Mouse (Mus musculus): ENCODE measurements around the gene Fgd2. TPM values are rescaled to one million over a fixed set of nuclear protein-coding genes. Genes with fewer than 3 reads are reported as not detected.

Fgd2 gene
- polyA plus RNA-seq, 1 experiment from 2014 or later = 8.9 TPM

- DNase-seq = no peak
- peak overlapping the region; percentile 70 for H3K27ac ChIP-seq (ENCODE audit: low read depth)
- no peaks in the 10 kb centered on the region for H3K36me3 ChIP-seq (replicated peaks; ENCODE audit: insufficient read depth, low read length)
- TF ChIP-seq EP300 (IDR thresholded peaks at IDR 0.05; ENCODE audit: low read depth) (no peak), CTCF (IDR thresholded peaks at IDR 0.05; ENCODE audit: low read depth) (no peak)
- WGBS (ENCODE audit: insufficient replicate concordance) = 40% methylated on average over 6 of the region's 6 CpGs
- H3K9me3 ChIP-seq (ENCODE audit: low read length) = no peaks in the 10 kb centered on the region
- peak; percentile 17; the same call in 1 of the 2 replicates for ATAC-seq
- no peaks in the 10 kb centered on the region; the same call in 1 of the 2 replicates for H3K4me1 ChIP-seq (ENCODE audit: insufficient read depth)
- 0 out of 2 replicates have a peak overlapping the region, but pooled peaks have one; percentile 26 for H3K9ac ChIP-seq (replicated peaks)
- 0 out of 2 replicates have a peak, but pooled peaks cover 3% of the 10 kb centered on the region for H3K27me3 ChIP-seq (ENCODE audit: insufficient read depth, low read length)
- H3K4me3 ChIP-seq (ENCODE audit: low read depth, low read length) = peak overlapping the region; percentile 34
- peak overlapping the region; percentile 45 for H3K4me2 ChIP-seq (ENCODE audit: low read depth, low read length)
Observed at GRCm38 (mm10) chr17:29318731-29319250, 41.9 kb upstream of the Fgd2 start.

DNA sequence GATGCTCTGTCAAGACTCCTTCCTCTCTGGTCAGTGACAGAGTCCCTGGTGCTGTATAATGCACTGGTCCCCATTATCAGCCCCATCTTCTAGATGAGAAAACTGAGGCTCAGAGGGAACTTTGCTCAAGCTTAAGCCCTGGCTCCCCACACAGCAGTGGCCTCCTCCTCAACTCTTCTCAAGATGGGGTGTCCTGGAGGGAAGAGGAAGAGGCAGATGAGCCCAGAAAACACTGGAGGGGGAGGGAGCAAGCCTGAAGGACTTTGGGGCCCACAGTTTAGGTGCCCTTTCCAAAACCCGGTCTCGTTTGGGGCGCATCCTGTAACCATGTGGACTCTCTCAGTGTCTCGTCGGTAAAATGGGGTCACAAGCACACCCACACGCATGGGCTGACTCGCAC lies 41.2 kb upstream of the Fgd2 start:
- H3K27ac ChIP-seq (ENCODE audit: low read depth) = peak overlapping the region; percentile 70
- peak overlapping the region; percentile 45 for H3K4me2 ChIP-seq (ENCODE audit: low read depth, low read length)
- peak overlapping the region; percentile 34 for H3K4me3 ChIP-seq (ENCODE audit: low read depth, low read length)

GRCm38 (mm10) chr17:29319881-29320639 lies 40.7 kb upstream of the Fgd2 start:
- no peaks in the 10 kb centered on the region for H3K9me3 ChIP-seq (ENCODE audit: low read length)
- H3K4me1 ChIP-seq (ENCODE audit: insufficient read depth) = no peaks in the 10 kb centered on the region; the same call in 1 of the 2 replicates
- no peak for ATAC-seq
- no peak overlapping the region for H3K27ac ChIP-seq (ENCODE audit: low read depth)
- TF ChIP-seq EP300 (IDR thresholded peaks at IDR 0.05; ENCODE audit: low read depth) (no peak), CTCF (IDR thresholded peaks at IDR 0.05; ENCODE audit: low read depth) (0 out of 2 replicates have a peak, but pooled peaks have one; percentile 4)
- H3K36me3 ChIP-seq (replicated peaks; ENCODE audit: insufficient read depth, low read length) = no peaks in the 10 kb centered on the region
- H3K4me2 ChIP-seq (ENCODE audit: low read depth, low read length) = peak overlapping the region; percentile 45
- H3K4me3 ChIP-seq (ENCODE audit: low read depth, low read length) = peak overlapping the region; percentile 34
- 52% methylated on average over 8 of the region's 8 CpGs for WGBS (ENCODE audit: insufficient replicate concordance)
- no peak for DNase-seq
- H3K9ac ChIP-seq (replicated peaks) = no peak overlapping the region
- 0 out of 2 replicates have a peak, but pooled peaks cover 3% of the 10 kb centered on the region for H3K27me3 ChIP-seq (ENCODE audit: insufficient read depth, low read length)

More for the DNA sequence above, 41.2 kb upstream of the Fgd2 start:
- ATAC-seq = no peak
- no peak for DNase-seq
- Histone ChIP-seq H3K27me3 (ENCODE audit: insufficient read depth, low read length) (0 out of 2 replicates have a peak, but pooled peaks cover 3% of the 10 kb centered on the region), H3K9ac (replicated peaks) (0 out of 2 replicates have a peak overlapping the region, but pooled peaks have one; percentile 5), H3K36me3 (replicated peaks; ENCODE audit: insufficient read depth, low read length) (no peaks in the 10 kb centered on the region), H3K9me3 (ENCODE audit: low read length) (no peaks in the 10 kb centered on the region), H3K4me1 (ENCODE audit: insufficient read depth) (no peaks in the 10 kb centered on the region; the same call in 1 of the 2 replicates)
- TF ChIP-seq CTCF (IDR thresholded peaks at IDR 0.05; ENCODE audit: low read depth) (no peak), EP300 (IDR thresholded peaks at IDR 0.05; ENCODE audit: low read depth) (no peak)
- WGBS (ENCODE audit: insufficient replicate concordance) = 62% methylated on average over 7 of the region's 7 CpGs

GRCm38 (mm10) chr17:29321765-29322602 lies 38.7 kb upstream of the Fgd2 start:
- H3K27me3 ChIP-seq (ENCODE audit: insufficient read depth, low read length) = 0 out of 2 replicates have a peak, but pooled peaks cover 9% of the 10 kb centered on the region
- no peaks in the 10 kb centered on the region; the same call in 1 of the 2 replicates for H3K4me1 ChIP-seq (ENCODE audit: insufficient read depth)
- no peak for TF ChIP-seq EP300 (IDR thresholded peaks at IDR 0.05; ENCODE audit: low read depth)
- H3K4me3 ChIP-seq (ENCODE audit: low read depth, low read length) = no peak overlapping the region
- ATAC-seq (no peak), DNase-seq (no peak)
- WGBS (ENCODE audit: insufficient replicate concordance) = 60% methylated on average over 41 of the region's 41 CpGs
- H3K9ac ChIP-seq (replicated peaks) = no peak overlapping the region
- no peak overlapping the region for H3K27ac ChIP-seq (ENCODE audit: low read depth)
- no peaks in the 10 kb centered on the region for H3K36me3 ChIP-seq (replicated peaks; ENCODE audit: insufficient read depth, low read length)
- H3K4me2 ChIP-seq (ENCODE audit: low read depth, low read length) = no peak overlapping the region; the same call in 1 of the 2 replicates
- no peaks in the 10 kb centered on the region for H3K9me3 ChIP-seq (ENCODE audit: low read length)

DNA sequence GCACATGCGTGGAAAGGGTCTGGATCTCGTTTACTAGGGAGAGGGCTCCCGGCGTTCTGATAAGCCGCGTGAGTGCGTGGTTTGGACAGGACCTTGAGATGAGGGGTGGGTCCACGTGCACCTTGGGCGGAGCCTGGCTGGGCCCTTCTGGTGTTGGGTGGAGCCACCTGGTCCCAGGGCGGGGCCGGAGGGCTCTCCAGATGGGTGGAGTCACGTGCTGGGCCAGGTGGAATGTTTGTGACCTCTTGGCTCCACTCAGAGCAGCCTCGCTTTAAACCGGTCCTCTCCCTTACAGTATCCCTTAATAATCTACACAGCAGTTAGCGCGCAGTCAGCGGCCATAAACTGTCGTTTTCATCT lies 38.1 kb upstream of the Fgd2 start:
- 49% methylated on average over 18 of the region's 18 CpGs for WGBS (ENCODE audit: insufficient replicate concordance)
- H3K9ac ChIP-seq (replicated peaks) = no peak overlapping the region
- no peak overlapping the region; the same call in 1 of the 2 replicates for H3K4me2 ChIP-seq (ENCODE audit: low read depth, low read length)
- no peak overlapping the region for H3K27ac ChIP-seq (ENCODE audit: low read depth)
- DNase-seq (peak; percentile 52), ATAC-seq (peak; percentile 71)
- H3K9me3 ChIP-seq (ENCODE audit: low read length) = no peaks in the 10 kb centered on the region
- H3K4me3 ChIP-seq (ENCODE audit: low read depth, low read length) = no peak overlapping the region
- 0 out of 2 replicates have a peak, but pooled peaks cover 9% of the 10 kb centered on the region for H3K27me3 ChIP-seq (ENCODE audit: insufficient read depth, low read length)
- no peak for TF ChIP-seq EP300 (IDR thresholded peaks at IDR 0.05; ENCODE audit: low read depth)
- no peak for TF ChIP-seq CTCF (IDR thresholded peaks at IDR 0.05; ENCODE audit: low read depth)
- no peaks in the 10 kb centered on the region for H3K36me3 ChIP-seq (replicated peaks; ENCODE audit: insufficient read depth, low read length)
- H3K4me1 ChIP-seq (ENCODE audit: insufficient read depth) = no peaks in the 10 kb centered on the region; the same call in 1 of the 2 replicates

Data from liver, postnatal 0 days (tissue).